9 mouse cellular contexts compared by ENCODE assay signal in the genomic region with DNA sequence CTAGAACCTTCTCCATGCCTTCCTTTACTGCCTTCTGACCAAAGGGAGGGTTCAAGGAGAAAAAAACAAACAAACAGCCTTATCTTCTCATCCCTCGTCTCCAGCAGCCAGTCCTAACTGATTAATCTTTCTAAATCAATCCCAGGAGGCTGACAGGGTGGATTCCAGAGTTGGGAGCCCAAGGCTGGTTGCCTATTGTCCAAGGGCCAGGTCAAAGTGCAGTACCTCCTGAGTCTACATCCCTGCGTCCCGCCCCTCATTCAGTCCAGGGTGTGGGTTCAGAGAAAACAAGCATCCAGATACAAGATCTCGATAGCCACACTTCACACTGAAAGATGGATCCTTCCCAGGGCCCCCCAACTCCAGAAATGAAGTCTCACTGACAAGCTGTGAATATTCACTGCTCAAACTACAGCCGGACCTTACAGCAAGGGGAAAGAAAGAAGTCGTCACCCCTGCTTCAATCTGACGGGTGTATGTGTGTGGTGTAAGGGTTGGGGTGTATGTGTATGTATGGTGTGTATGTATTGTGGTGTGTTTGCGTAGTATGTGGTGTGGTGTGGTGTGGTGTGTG. TPM values are rescaled to one million over a fixed set of nuclear protein-coding genes. Genes with fewer than 3 reads are reported as not detected.
DNase-seq lines count a peak whose midpoint lies in the region; ATAC-seq and TF ChIP-seq lines count a peak whose summit lies in the region.
"Had no signal": no experiment of that assay in that cellular context is flagged by ENCODE, and none has a peak within 500 bp of the region (broad histone marks: within the 10 kb centered on the region; RNA-seq: fewer than 3 reads in every experiment).

No protein-coding gene starts in this region.

- H3K36me3 ChIP-seq in lung, embryonic 15.5 days: peaks cover 12% of the 10 kb centered on the region; the same call in 1 of the 2 replicates
- H3K36me3 ChIP-seq in hindbrain, embryonic 15.5 days: peaks cover 3% of the 10 kb centered on the region
- H3K36me3 ChIP-seq in limb, embryonic 14.5 days (ENCODE audit: control insufficient read depth, insufficient read depth, low read length): peaks cover 62% of the 10 kb centered on the region

- peak overlapping the region; percentile 88; the same call in 1 of the 2 replicates for H3K4me3 ChIP-seq in lung, embryonic 15.5 days
- H3K4me3 ChIP-seq in hindbrain, embryonic 15.5 days: peak overlapping the region; percentile 91
- H3K4me3 ChIP-seq in limb, embryonic 14.5 days (replicated peaks; ENCODE audit: low read length): peak overlapping the region; percentile 98
- H3K4me3 ChIP-seq in gastrocnemius, adult 2 months: no peak overlapping the region

- H3K4me1 ChIP-seq in lung, embryonic 15.5 days: peaks cover 33% of the 10 kb centered on the region
- H3K4me1 ChIP-seq in hindbrain, embryonic 15.5 days (replicated peaks): peaks cover 50% of the 10 kb centered on the region
- H3K4me1 ChIP-seq in limb, embryonic 14.5 days (ENCODE audit: control insufficient read depth, insufficient read depth, low read length): peaks cover 32% of the 10 kb centered on the region

- 0 out of 2 replicates have a peak overlapping the region, but pooled peaks have one; percentile 3 for H3K27ac ChIP-seq in lung, embryonic 15.5 days
- H3K27ac ChIP-seq in hindbrain, embryonic 15.5 days (replicated peaks): peak overlapping the region; percentile 100
- no peak overlapping the region for H3K27ac ChIP-seq in limb, embryonic 14.5 days (replicated peaks; ENCODE audit: low read depth, low read length)
- H3K27ac ChIP-seq in gastrocnemius, adult 2 months: no peak overlapping the region

- no peaks in the 10 kb centered on the region for H3K27me3 ChIP-seq in lung, embryonic 15.5 days
- no peaks in the 10 kb centered on the region for H3K27me3 ChIP-seq in hindbrain, embryonic 15.5 days
- no peaks in the 10 kb centered on the region for H3K27me3 ChIP-seq in limb, embryonic 14.5 days (ENCODE audit: control insufficient read depth, insufficient read depth, low read length)

- TF ChIP-seq POLR2A in limb, embryonic 14.5 days (IDR thresholded peaks at IDR 0.05; ENCODE audit: borderline replicate concordance, extremely low read depth, insufficient read depth, insufficient read length): no peak

- intact Hi-C loops in gastrocnemius, adult 2 months (cut with DNase I): no loop called here

- no peaks in the 10 kb centered on the region for H3K9me3 ChIP-seq in lung, embryonic 15.5 days
- H3K9me3 ChIP-seq in hindbrain, embryonic 15.5 days: no peaks in the 10 kb centered on the region
- no peaks in the 10 kb centered on the region for H3K9me3 ChIP-seq in limb, embryonic 14.5 days (ENCODE audit: control insufficient read depth, low read length)

- no peak for TF ChIP-seq CTCF in gastrocnemius, adult 2 months (IDR thresholded peaks at IDR 0.05)

- no peak for ATAC-seq in lung, embryonic 15.5 days (ENCODE audit: borderline replicate concordance, extremely low read depth, low FRiP score, low TSS enrichment)
- ATAC-seq in hindbrain, embryonic 15.5 days (ENCODE audit: low FRiP score, low read depth): no peak
- ATAC-seq in limb, embryonic 14.5 days (ENCODE audit: low FRiP score, low read depth): no peak
- no peak for ATAC-seq in megakaryocyte progenitor cell, adult 5-6 weeks (replicated peaks; ENCODE audit: poor library complexity)
- no peak for ATAC-seq in megakaryocyte-erythroid progenitor cell, adult 5-6 weeks (replicated peaks; ENCODE audit: low FRiP score, low TSS enrichment, poor library complexity, severe bottlenecking)

- 0 out of 2 replicates have a peak overlapping the region, but pooled peaks have one; percentile 99 for H3K9ac ChIP-seq in lung, embryonic 15.5 days
- H3K9ac ChIP-seq in hindbrain, embryonic 15.5 days: peak overlapping the region; percentile 100
- peak overlapping the region; percentile 100 for H3K9ac ChIP-seq in limb, embryonic 14.5 days (ENCODE audit: low read depth, low read length, severe bottlenecking)

- H3K4me2 ChIP-seq in lung, embryonic 15.5 days: peak overlapping the region; percentile 91; the same call in 1 of the 2 replicates
- peak overlapping the region; percentile 96 for H3K4me2 ChIP-seq in hindbrain, embryonic 15.5 days
- peak overlapping the region; percentile 97 for H3K4me2 ChIP-seq in limb, embryonic 14.5 days (replicated peaks; ENCODE audit: low read depth, low read length, severe bottlenecking)

- no peak for DNase-seq in lung, postnatal 10 days
- no peak for DNase-seq in limb, embryonic 14.5 days (ENCODE audit: low spot score)
- DNase-seq in gastrocnemius, adult 2 months: no peak
- DNase-seq in right cerebral cortex, adult 2 months (ENCODE audit: low spot score in 2 of 2): no peak
- DNase-seq: right cerebral cortex, adult 18-20 months had no signal

- 52% methylated on average over 8 of the region's 8 CpGs for WGBS in lung, embryonic 15.5 days
- 15% methylated on average over 8 of the region's 8 CpGs for WGBS in hindbrain, embryonic 15.5 days
- 26% methylated on average over 8 of the region's 8 CpGs for WGBS in limb, embryonic 14.5 days

RNA-seq across cellular contexts. Expression of gene Tnrc18, which starts 5.5 kb away (rescaled TPM):
- 30.7 and 32.3 TPM in 2 replicates for polyA plus RNA-seq in lung, embryonic 15.5 days (2015; fragmentation: Nextera tagmentation; extraction: Ambion mirVana)
- polyA plus RNA-seq in hindbrain, embryonic 15.5 days (2015; fragmentation: Nextera tagmentation; extraction: Ambion mirVana): 32.7 and 33.8 TPM in 2 replicates
- polyA plus RNA-seq in limb, embryonic 14.5 days (2012; rRNA removed): 61.1 and 85.3 TPM in 2 replicates
- polyA plus RNA-seq in limb, embryonic 14.5 days (2014; fragmentation: Nextera tagmentation; extraction: Ambion mirVana): 46.6 and 55.7 TPM in 2 replicates
- 10 to 100 TPM; 31.5 to 32.0 TPM for total RNA-seq in gastrocnemius, adult 2 months (2021)
- total RNA-seq in megakaryocyte progenitor cell, adult 5-6 weeks (2015): 27.3 and 30.2 TPM in 2 replicates
- 10.9 and 14.5 TPM in 2 replicates for total RNA-seq in megakaryocyte progenitor cell, adult 5-6 weeks (2017)
- total RNA-seq in megakaryocyte-erythroid progenitor cell, adult 5-6 weeks (2014; fragmentation: Nextera tagmentation): 8.8 and 11.7 TPM in 2 replicates
- total RNA-seq in megakaryocyte-erythroid progenitor cell, adult 5-6 weeks (2017): 0.85 and 4.2 TPM in 2 replicates

Comparison
In these comparisons a context has a peak if more than half of its experiments do, and no peak if none do; other contexts are left out.
1. H3K27ac ChIP-seq: peak in lung, embryonic 15.5 days (single experiment) and hindbrain, embryonic 15.5 days (single experiment); none in limb, embryonic 14.5 days (single experiment) and gastrocnemius, adult 2 months (single experiment).
2. Peak in every context shown above with its lines, with median percentiles within 50 percentile points of each other: H3K4me2 ChIP-seq and H3K9ac ChIP-seq.